Mouse (Mus musculus): ENCODE data around the gene 4930562C15Rik. TPM values are rescaled to one million over a fixed set of nuclear protein-coding genes. Genes with fewer than 3 reads are reported as not detected.
A peak's percentile ranks its signal among the peaks of the same experiment; 100 is the strongest.

Gene 4930562C15Rik
- total RNA-seq, 1 experiment, result 0.09 TPM

DNA sequence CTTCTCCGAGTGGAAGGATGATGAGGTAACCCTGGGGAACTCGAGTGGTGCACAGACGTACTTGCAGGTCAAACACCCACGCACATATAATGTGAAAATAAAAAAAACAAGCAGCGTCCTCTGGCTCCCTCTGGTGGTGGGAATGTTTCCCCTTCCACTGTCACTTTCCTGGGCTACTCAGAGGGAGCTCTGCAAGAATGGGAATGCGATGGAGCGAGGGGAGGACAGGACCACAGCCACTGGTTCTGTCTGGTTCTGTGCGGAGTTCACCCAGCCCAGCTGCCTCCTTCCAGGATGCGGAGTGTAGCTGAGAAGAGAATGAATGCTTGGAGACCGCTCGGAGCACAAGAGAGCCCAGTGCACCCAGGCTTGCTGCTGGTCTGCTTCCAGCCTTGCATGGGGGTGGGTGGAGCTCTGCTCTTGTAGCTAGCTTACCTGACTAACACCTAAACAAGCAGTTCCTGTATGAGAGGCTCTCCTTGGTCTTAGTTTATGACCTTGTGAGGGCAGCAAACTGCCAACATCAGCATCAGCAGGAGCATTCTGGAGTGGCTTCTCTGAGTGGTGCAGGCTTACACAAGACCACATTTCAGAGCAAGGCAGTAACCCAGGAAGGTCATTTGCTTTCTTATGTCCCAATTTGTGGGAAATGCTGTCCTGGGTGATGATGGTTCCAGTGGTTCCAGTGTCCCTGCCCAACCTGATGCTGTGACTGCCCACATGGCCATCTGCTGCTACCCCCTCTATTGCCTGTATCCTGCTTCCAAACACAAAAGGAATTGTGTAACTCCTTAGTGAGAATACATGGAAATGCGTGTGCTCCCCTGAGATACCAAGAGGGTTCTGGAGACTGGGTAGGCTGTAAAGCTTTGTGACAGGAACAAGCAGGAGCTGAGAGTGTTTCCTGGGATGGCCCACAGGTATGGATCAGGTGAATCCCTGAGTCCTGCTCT lies 78.8 kb downstream of the 4930562C15Rik start:
- in situ Hi-C loops (cut with MboI; ENCODE audit: low sequenced_read_pairs in 2 of 2, unreplicated experiment in 2 of 2), result no loop called here
- no peak for TF ChIP-seq HCFC1 (IDR thresholded peaks at IDR 0.05; ENCODE audit: borderline replicate concordance, insufficient read depth, low read length)
- no peak for TF ChIP-seq CHD2 (IDR thresholded peaks at IDR 0.05; ENCODE audit: low read depth, low read length)
- TF ChIP-seq ZNF384 (IDR thresholded peaks at IDR 0.05; ENCODE audit: low read depth, low read length), result peak; percentile 99
- TF ChIP-seq MAFK (IDR thresholded peaks at IDR 0.05; ENCODE audit: insufficient read depth, low read depth, low read length), result no peak
- TF ChIP-seq ZC3H11A (IDR thresholded peaks at IDR 0.05; ENCODE audit: borderline replicate concordance, low read depth, low read length), result peak; percentile 20; the same call in 1 of the 2 replicates
- Histone ChIP-seq H3K9me3 (ENCODE audit: control insufficient read depth, insufficient read depth, low read depth, low read length) (no peaks in the 10 kb centered on the region), H3K36me3 (ENCODE audit: control insufficient read depth, insufficient read depth, low read length, poor library complexity, severe bottlenecking) (peaks cover 19% of the 10 kb centered on the region; the same call in 1 of the 2 replicates), H3K4me3 (ENCODE audit: insufficient read depth in 1 of 2, low read depth in 1 of 2, low read length in 2 of 2, poor library complexity in 1 of 2, severe bottlenecking in 1 of 2) (no peak overlapping the region), H3K4me1 (ENCODE audit: control insufficient read depth in 2 of 2, insufficient read depth in 2 of 2, low read length in 2 of 2, poor library complexity in 1 of 2) (peaks cover 0 to 12% of the 10 kb centered on the region in 2 experiments; a peak in 2 of 4 replicates), H3K9ac (ENCODE audit: insufficient read depth, low read depth, low read length, poor library complexity, severe bottlenecking) (no peak overlapping the region), H3K27ac (ENCODE audit: insufficient read depth, low read depth, low read length, poor library complexity, severe bottlenecking) (no peak overlapping the region)
- peak; percentile 75 for DNase-seq (ENCODE audit: low read depth, low spot score)

DNA sequence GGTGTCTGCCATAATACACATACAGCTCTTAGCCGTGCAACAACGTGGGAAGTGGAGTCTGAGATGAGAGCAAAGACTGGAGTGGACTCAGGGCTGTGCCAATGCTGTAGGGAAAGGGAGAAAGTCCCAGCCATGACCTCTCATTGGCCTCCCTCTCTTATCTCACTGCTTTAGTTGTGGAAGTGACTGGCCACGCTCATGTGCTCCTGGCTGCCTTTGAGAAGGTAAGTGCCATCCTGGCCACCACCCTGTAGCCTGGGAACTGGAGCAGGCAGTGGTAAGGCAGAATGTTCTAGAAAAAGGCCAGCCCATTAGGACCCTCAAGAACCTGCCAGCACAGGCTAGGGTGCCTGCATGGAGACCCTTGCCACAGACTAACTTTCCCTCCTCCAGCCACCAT lies 80.7 kb downstream of the 4930562C15Rik start:
- no peak for DNase-seq (ENCODE audit: low read depth, low spot score)
- no peak for TF ChIP-seq ZNF384 (IDR thresholded peaks at IDR 0.05; ENCODE audit: low read depth, low read length)
- no peak for TF ChIP-seq HCFC1 (IDR thresholded peaks at IDR 0.05; ENCODE audit: borderline replicate concordance, insufficient read depth, low read length)
- TF ChIP-seq MAFK (IDR thresholded peaks at IDR 0.05; ENCODE audit: insufficient read depth, low read depth, low read length), result no peak
- H3K4me1 ChIP-seq (ENCODE audit: control insufficient read depth in 2 of 2, insufficient read depth in 2 of 2, low read length in 2 of 2, poor library complexity in 1 of 2), result peaks cover 0 to 12% of the 10 kb centered on the region in 2 experiments; a peak in 2 of 4 replicates
- H3K4me3 ChIP-seq (ENCODE audit: insufficient read depth in 1 of 2, low read depth in 1 of 2, low read length in 2 of 2, poor library complexity in 1 of 2, severe bottlenecking in 1 of 2), result no peak overlapping the region
- no peak overlapping the region for H3K9ac ChIP-seq (ENCODE audit: insufficient read depth, low read depth, low read length, poor library complexity, severe bottlenecking)
- in situ Hi-C loops (cut with MboI; ENCODE audit: low sequenced_read_pairs in 2 of 2, unreplicated experiment in 2 of 2), result no loop called here
- H3K27ac ChIP-seq (ENCODE audit: insufficient read depth, low read depth, low read length, poor library complexity, severe bottlenecking), result no peak overlapping the region
- H3K36me3 ChIP-seq (ENCODE audit: control insufficient read depth, insufficient read depth, low read length, poor library complexity, severe bottlenecking), result peaks cover 13% of the 10 kb centered on the region; the same call in 1 of the 2 replicates
- H3K9me3 ChIP-seq (ENCODE audit: control insufficient read depth, insufficient read depth, low read depth, low read length), result no peaks in the 10 kb centered on the region

DNA sequence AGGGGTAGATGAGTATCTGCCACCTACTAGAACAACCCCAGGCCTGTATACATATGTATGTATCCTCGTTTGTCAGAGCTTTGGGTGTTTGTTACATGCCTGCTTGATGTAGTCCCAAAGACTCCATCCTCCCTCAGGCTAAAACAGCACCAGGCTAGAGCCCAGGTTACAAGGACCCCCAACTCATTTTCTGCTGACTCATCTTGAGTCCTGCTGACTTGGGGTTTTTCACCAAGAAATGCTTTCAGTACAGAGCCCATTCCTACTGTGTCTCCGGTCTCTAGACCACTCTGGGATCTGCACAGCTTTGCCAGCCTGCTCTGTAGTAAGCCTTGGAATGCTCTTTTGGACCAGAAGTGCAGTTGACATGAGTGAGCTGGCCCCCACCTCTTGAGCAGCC lies 81.4 kb downstream of the 4930562C15Rik start:
- in situ Hi-C loops (cut with MboI; ENCODE audit: low sequenced_read_pairs in 2 of 2, unreplicated experiment in 2 of 2), result no loop called here
- H3K9ac ChIP-seq (ENCODE audit: insufficient read depth, low read depth, low read length, poor library complexity, severe bottlenecking), result no peak overlapping the region
- TF ChIP-seq MAFK (IDR thresholded peaks at IDR 0.05; ENCODE audit: insufficient read depth, low read depth, low read length) (peak; percentile 91), CHD2 (IDR thresholded peaks at IDR 0.05; ENCODE audit: low read depth, low read length) (no peak), ZNF384 (IDR thresholded peaks at IDR 0.05; ENCODE audit: low read depth, low read length) (no peak), HCFC1 (IDR thresholded peaks at IDR 0.05; ENCODE audit: borderline replicate concordance, insufficient read depth, low read length) (no peak)
- H3K4me3 ChIP-seq (ENCODE audit: insufficient read depth in 1 of 2, low read depth in 1 of 2, low read length in 2 of 2, poor library complexity in 1 of 2, severe bottlenecking in 1 of 2), result no peak overlapping the region
- no peaks in the 10 kb centered on the region for H3K9me3 ChIP-seq (ENCODE audit: control insufficient read depth, insufficient read depth, low read depth, low read length)
- peaks cover 12% of the 10 kb centered on the region; the same call in 1 of the 2 replicates for H3K36me3 ChIP-seq (ENCODE audit: control insufficient read depth, insufficient read depth, low read length, poor library complexity, severe bottlenecking)
- H3K4me1 ChIP-seq (ENCODE audit: control insufficient read depth in 2 of 2, insufficient read depth in 2 of 2, low read length in 2 of 2, poor library complexity in 1 of 2), result peaks cover 0 to 12% of the 10 kb centered on the region in 2 experiments; a peak in 2 of 4 replicates
- DNase-seq (ENCODE audit: low read depth, low spot score), result no peak
- no peak overlapping the region for H3K27ac ChIP-seq (ENCODE audit: insufficient read depth, low read depth, low read length, poor library complexity, severe bottlenecking)

Other genes starting within 250 kb of the 4930562C15Rik start
- 18.2 and 19.6 TPM in 2 replicates for gene Glis2, start 240.7 kb upstream of the 4930562C15Rik start, total RNA-seq (2012; rRNA removed)
- 127 and 131 TPM in 2 replicates for gene Pam16, start 210.4 kb upstream of the 4930562C15Rik start, total RNA-seq (2012; rRNA removed)
- gene Vasn, start 195.5 kb upstream of the 4930562C15Rik start, total RNA-seq (2012; rRNA removed), result 8.7 and 11.2 TPM in 2 replicates
- 45.5 and 53.2 TPM in 2 replicates for gene Dnaja3, start 195.4 kb upstream of the 4930562C15Rik start, total RNA-seq (2012; rRNA removed)
- 14.4 and 21.3 TPM in 2 replicates for gene Coro7, start 155.6 kb upstream of the 4930562C15Rik start, total RNA-seq (2012; rRNA removed)
- gene Nmral1, start 116.1 kb upstream of the 4930562C15Rik start, total RNA-seq (2012; rRNA removed), result 35.2 and 43.5 TPM in 2 replicates
- 26.2 and 36.1 TPM in 2 replicates for gene Hmox2, start 109.1 kb upstream of the 4930562C15Rik start, total RNA-seq (2012; rRNA removed)
- gene Cdip1, start 45.1 kb upstream of the 4930562C15Rik start, total RNA-seq (2012; rRNA removed), result 27.1 and 35.1 TPM in 2 replicates
- gene Ubald1, start 44.9 kb downstream of the 4930562C15Rik start, total RNA-seq (2012; rRNA removed), result 26.7 and 41.3 TPM in 2 replicates
- gene Mgrn1, start 50.8 kb downstream of the 4930562C15Rik start, total RNA-seq (2012; rRNA removed), result 24.0 and 25.7 TPM in 2 replicates
- gene Nudt16l1, start 103.3 kb downstream of the 4930562C15Rik start, total RNA-seq (2012; rRNA removed), result 39.6 and 40.0 TPM in 2 replicates
- gene Anks3, start 128.8 kb downstream of the 4930562C15Rik start, total RNA-seq (2012; rRNA removed), result 34.9 and 46.7 TPM in 2 replicates
- gene Sept12, start 162.4 kb downstream of the 4930562C15Rik start, total RNA-seq (2012; rRNA removed), result 0.13 and 0.16 TPM in 2 replicates
- gene Smim22, start 171.9 kb downstream of the 4930562C15Rik start, total RNA-seq (2012; rRNA removed), result 1.9 and 2.2 TPM in 2 replicates
- 18.7 and 25.7 TPM in 2 replicates for gene Rogdi, start 178.1 kb downstream of the 4930562C15Rik start, total RNA-seq (2012; rRNA removed)
- gene Glyr1, start 214.4 kb downstream of the 4930562C15Rik start, total RNA-seq (2012; rRNA removed), result 67.4 and 75.6 TPM in 2 replicates
- gene Ubn1, start 214.6 kb downstream of the 4930562C15Rik start, total RNA-seq (2012; rRNA removed), result 13.5 and 16.0 TPM in 2 replicates

All from ES-E14 (cell line).